Mouse (Mus musculus) cerebellum, adult 2 months (tissue): ENCODE measurements around the gene Large2.

Experiments used
- CTCF ChIP-seq: fragments of 200-500 bp; IDR thresholded peaks from 2 replicates; pipeline ENCODE4 v1.5.1; 2011; ENCODE audit warnings: low read depth, mild to moderate bottlenecking, control low read depth, low read length, moderate library complexity, borderline replicate concordance; ENCODE audit not compliant: insufficient read depth
- POLR2A ChIP-seq: fragments of 200-500 bp; IDR thresholded peaks from 2 replicates; pipeline ENCODE4 v1.6.1; 2011; ENCODE audit warnings: low read length, control low read depth, borderline replicate concordance; ENCODE audit not compliant: insufficient read depth

GRCm38 (mm10) chr2:92328206-92328605, 46.5 kb downstream of the Large2 start:
- TF ChIP-seq POLR2A (no peak), CTCF (no peak)
